In genomic region chr15:81277928-81278327, GRCm38 (mm10) we compare ENCODE assay signal across 12 mouse cellular contexts. TPM values are rescaled to one million over a fixed set of nuclear protein-coding genes. Genes with fewer than 3 reads are reported as not detected.
A peak's percentile ranks its signal among the peaks of the same experiment; 100 is the strongest.
DNase-seq lines count a peak whose midpoint lies in the region; ATAC-seq lines count a peak whose summit lies in the region.
"Had no signal": no experiment of that assay in that cellular context is flagged by ENCODE, and none has a peak within 500 bp of the region (broad histone marks: within the 10 kb centered on the region; RNA-seq: fewer than 3 reads in every experiment).

No protein-coding gene starts in this region.

- no peaks in the 10 kb centered on the region for H3K9me3 ChIP-seq in kidney, embryonic 15.5 days (replicated peaks)
- no peaks in the 10 kb centered on the region for H3K9me3 ChIP-seq in forebrain, embryonic 14.5 days (replicated peaks; ENCODE audit: control insufficient read depth, low read length)
- no peaks in the 10 kb centered on the region for H3K9me3 ChIP-seq in limb, embryonic 12.5 days
- H3K9me3 ChIP-seq in neural tube, embryonic 15.5 days (replicated peaks), result no peaks in the 10 kb centered on the region

- peak; percentile 95 for ATAC-seq in kidney, embryonic 15.5 days (replicated peaks; ENCODE audit: low FRiP score)
- no peak for ATAC-seq in forebrain, embryonic 14.5 days
- ATAC-seq in limb, embryonic 12.5 days (ENCODE audit: insufficient number of reproducible peaks, insufficient read depth, low FRiP score, low TSS enrichment, low read depth), result 0 out of 2 replicates have a peak, but pooled peaks have one; percentile 75
- ATAC-seq in neural tube, embryonic 15.5 days (ENCODE audit: low FRiP score), result peak; percentile 70; the same call in 1 of the 2 replicates
- ATAC-seq in cerebellum, adult (ENCODE audit: insufficient number of reproducible peaks, low FRiP score, low TSS enrichment), result no peak

- 9% methylated on average over 11 of the region's 11 CpGs for WGBS in kidney, embryonic 15.5 days
- 2% methylated on average over 11 of the region's 11 CpGs for WGBS in forebrain, embryonic 14.5 days
- WGBS in limb, embryonic 12.5 days, result 10% methylated on average over 10 of the region's 11 CpGs
- 11% methylated on average over 11 of the region's 11 CpGs for WGBS in neural tube, embryonic 15.5 days

- peaks cover 52% of the 10 kb centered on the region for H3K4me1 ChIP-seq in kidney, embryonic 15.5 days
- H3K4me1 ChIP-seq in forebrain, embryonic 14.5 days (ENCODE audit: control insufficient read depth, insufficient read depth, low read length), result peaks cover 6% of the 10 kb centered on the region; the same call in 1 of the 2 replicates
- H3K4me1 ChIP-seq in limb, embryonic 12.5 days (replicated peaks), result peaks cover 26% of the 10 kb centered on the region
- H3K4me1 ChIP-seq in neural tube, embryonic 15.5 days, result peaks cover 29% of the 10 kb centered on the region

- H3K36me3 ChIP-seq in kidney, embryonic 15.5 days, result no peaks in the 10 kb centered on the region
- no peaks in the 10 kb centered on the region for H3K36me3 ChIP-seq in forebrain, embryonic 14.5 days (ENCODE audit: control insufficient read depth, insufficient read depth, low read length)
- H3K36me3 ChIP-seq in limb, embryonic 12.5 days, result no peaks in the 10 kb centered on the region
- H3K36me3 ChIP-seq in neural tube, embryonic 15.5 days, result no peaks in the 10 kb centered on the region

- H3K27me3 ChIP-seq in kidney, embryonic 15.5 days, result no peaks in the 10 kb centered on the region
- no peaks in the 10 kb centered on the region for H3K27me3 ChIP-seq in forebrain, embryonic 14.5 days (replicated peaks; ENCODE audit: control insufficient read depth, insufficient read depth, low read length)
- H3K27me3 ChIP-seq in limb, embryonic 12.5 days, result 0 out of 2 replicates have a peak, but pooled peaks cover 3% of the 10 kb centered on the region
- H3K27me3 ChIP-seq in neural tube, embryonic 15.5 days (replicated peaks), result no peaks in the 10 kb centered on the region

- peak overlapping the region; percentile 19 for H3K4me2 ChIP-seq in kidney, embryonic 15.5 days
- H3K4me2 ChIP-seq in forebrain, embryonic 14.5 days (ENCODE audit: low read length), result no peak overlapping the region
- H3K4me2 ChIP-seq in limb, embryonic 12.5 days, result peak overlapping the region; percentile 35
- H3K4me2 ChIP-seq in neural tube, embryonic 15.5 days, result no peak overlapping the region

- peak overlapping the region; percentile 93 for H3K27ac ChIP-seq in kidney, embryonic 15.5 days
- H3K27ac ChIP-seq in forebrain, embryonic 14.5 days (ENCODE audit: low read depth, low read length), result no peak overlapping the region
- H3K27ac ChIP-seq in limb, embryonic 12.5 days, result peak overlapping the region; percentile 70
- H3K27ac ChIP-seq in neural tube, embryonic 15.5 days (replicated peaks), result peak overlapping the region; percentile 45; the same call in 1 of the 2 replicates
- H3K27ac ChIP-seq: left cerebral cortex, adult 2 months; macrophage had no signal

- no peak overlapping the region for H3K9ac ChIP-seq in kidney, embryonic 15.5 days
- no peak overlapping the region for H3K9ac ChIP-seq in forebrain, embryonic 14.5 days (ENCODE audit: low read length)
- H3K9ac ChIP-seq in limb, embryonic 12.5 days (replicated peaks), result no peak overlapping the region
- H3K9ac ChIP-seq in neural tube, embryonic 15.5 days (replicated peaks), result no peak overlapping the region

- no peak for DNase-seq in kidney, adult 8-10 months
- DNase-seq in forebrain, embryonic 14.5 days (ENCODE audit: low spot score), result peak; percentile 53
- no peak for DNase-seq in right cerebral cortex, postnatal 4 days
- DNase-seq in thymus, postnatal 25 days, result no peak
- DNase-seq: heart, postnatal 14 days; right cerebral cortex, adult 18-20 months had no signal

- H3K4me3 ChIP-seq in kidney, embryonic 15.5 days (replicated peaks), result no peak overlapping the region
- H3K4me3 ChIP-seq in forebrain, embryonic 14.5 days (ENCODE audit: low read depth, low read length), result no peak overlapping the region
- no peak overlapping the region for H3K4me3 ChIP-seq in limb, embryonic 12.5 days (replicated peaks)
- H3K4me3 ChIP-seq in neural tube, embryonic 15.5 days (replicated peaks), result no peak overlapping the region
- H3K4me3 ChIP-seq: left cerebral cortex, adult 2 months had no signal

RNA-seq across cellular contexts. Expression of gene Mchr1, which starts 42.6 kb away (rescaled TPM):
- polyA plus RNA-seq in kidney, embryonic 15.5 days (2015; fragmentation: Nextera tagmentation; extraction: Ambion mirVana), result 1.1 and 1.2 TPM in 2 replicates
- 1.4 and 1.8 TPM in 2 replicates for polyA plus RNA-seq in forebrain, embryonic 14.5 days (2014; fragmentation: Nextera tagmentation; extraction: Ambion mirVana)
- 0.90 and 1.2 TPM in 2 replicates for polyA plus RNA-seq in limb, embryonic 12.5 days (2016; fragmentation: Nextera tagmentation; extraction: Ambion mirVana)
- 5.0 and 5.2 TPM in 2 replicates for polyA plus RNA-seq in neural tube, embryonic 15.5 days (2015; fragmentation: Nextera tagmentation; extraction: Ambion mirVana)
- polyA plus RNA-seq: macrophage had no signal

Comparison
In these comparisons a context has a peak if more than half of its experiments do, and no peak if none do; other contexts are left out.
1. ATAC-seq: peak in kidney, embryonic 15.5 days (single experiment), limb, embryonic 12.5 days (single experiment) and neural tube, embryonic 15.5 days (single experiment); none in forebrain, embryonic 14.5 days (single experiment) and cerebellum, adult (single experiment).
2. H3K4me2 ChIP-seq: peak in kidney, embryonic 15.5 days (single experiment) and limb, embryonic 12.5 days (single experiment); none in forebrain, embryonic 14.5 days (single experiment) and neural tube, embryonic 15.5 days (single experiment).